Mouse (Mus musculus) brown adipose tissue, adult 24 weeks (tissue): ENCODE measurements around the gene Igsf11. TPM values are rescaled to one million over a fixed set of nuclear protein-coding genes. Genes with fewer than 3 reads are reported as not detected.

Experiments
- H3K27ac ChIP-seq: fragments of 200-500 bp; replicated peaks from 2 replicates; pipeline ENCODE4 v1.5.1; 2012; ENCODE audit warnings: low read depth, mild to moderate bottlenecking, low read length
- H3K4me1 ChIP-seq: fragments of 200-500 bp; 2 replicates; pipeline ENCODE4 v1.6.1; 2012; ENCODE audit warnings: low read length, mixed read lengths; ENCODE audit not compliant: control insufficient read depth, insufficient read depth, insufficient read length
- H3K4me3 ChIP-seq: fragments of 200-500 bp; 2 replicates; pipeline ENCODE4 v1.5.1; 2012; ENCODE audit warnings: low read depth, mild to moderate bottlenecking, low read length, moderate library complexity; ENCODE audit not compliant: insufficient read depth
- polyA plus RNA-seq: library from polyadenylated mRNA; stranded (reverse); fragments of >200 nt; gene quantifications from 2 replicates; pipeline ENCODE4 v1.2.4, GENCODE M21; 2012; ENCODE audit not compliant: missing spikeins, insufficient read depth, insufficient read length

Igsf11 gene
- polyA plus RNA-seq, 1 experiment, result 0.28 TPM

GRCm38 (mm10) chr16:39062596-39062995 lies 170.1 kb downstream of the Igsf11 start:
- no peak overlapping the region for H3K4me3 ChIP-seq
- H3K27ac ChIP-seq, result no peak overlapping the region
- no peaks in the 10 kb centered on the region for H3K4me1 ChIP-seq

DNA sequence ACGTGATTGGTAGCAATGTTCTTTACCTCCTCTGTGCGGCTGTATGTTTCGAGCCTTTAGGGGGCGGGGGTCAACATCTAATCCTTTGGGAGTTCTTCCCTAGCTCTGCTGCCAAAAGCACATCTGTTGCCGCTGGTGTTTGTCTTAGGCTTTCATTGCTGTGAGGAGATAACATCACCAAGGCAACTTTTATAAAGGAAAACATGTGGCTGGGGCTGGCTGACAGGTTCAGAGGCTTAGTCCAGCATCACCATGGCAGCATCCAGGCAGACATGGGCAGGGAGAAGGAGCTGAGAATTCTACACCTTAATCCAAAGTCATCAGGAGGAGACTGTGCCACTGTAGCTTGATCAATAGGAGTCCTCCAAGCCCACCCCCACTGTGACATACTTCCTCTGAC lies 173.1 kb downstream of the Igsf11 start:
- Histone ChIP-seq H3K4me1 (no peaks in the 10 kb centered on the region), H3K27ac (no peak overlapping the region), H3K4me3 (no peak overlapping the region)

- Histone ChIP-seq H3K4me3 (no peak overlapping the region), H3K27ac (no peak overlapping the region), H3K4me1 (no peaks in the 10 kb centered on the region)
Observed at GRCm38 (mm10) chr16:39071431-39071830, 179.0 kb downstream of the Igsf11 start.

Other genes with a start within 250 kb of the Igsf11 start
- gene Arhgap31, start 179.4 kb upstream of the Igsf11 start, polyA plus RNA-seq, result 7.5 and 9.7 TPM in 2 replicates
- 2.4 and 3.5 TPM in 2 replicates for gene B4galt4, start 150.4 kb upstream of the Igsf11 start, polyA plus RNA-seq
- gene Upk1b, start 92.3 kb upstream of the Igsf11 start, polyA plus RNA-seq, result not detected in 2 replicates
- gene 4930435E12Rik, start 63.9 kb upstream of the Igsf11 start, polyA plus RNA-seq, result not detected in 2 replicates